Mouse (Mus musculus) CH12.LX (cell line): ENCODE results near the gene Bnc2.

Experiments used
- CHD1 ChIP-seq: IDR thresholded peaks from 2 replicates; pipeline ENCODE4 v1.6.1; 2012; ENCODE audit warnings: low read depth, low read length, improper control_type of control experiment, inconsistent platforms
- CTCF ChIP-seq, 2 experiments: IDR thresholded peaks in 1 of 2; conservative IDR thresholded peaks in 1 of 2; 2 replicates each; pipeline ENCODE4 v1.5.1; 2011 to 2012; ENCODE audit warnings: low read depth in 2 of 2, low read length in 2 of 2, improper control_type of control experiment in 1 of 2, inconsistent platforms in 1 of 2, mild to moderate bottlenecking in 1 of 2, moderate library complexity in 1 of 2
- ETS1 ChIP-seq: conservative IDR thresholded peaks from 2 replicates; pipeline ENCODE4 v1.6.1; 2012; ENCODE audit warnings: low read depth, mild to moderate bottlenecking, inconsistent platforms, low read length, improper control_type of control experiment, moderate library complexity
- HCFC1 ChIP-seq: IDR thresholded peaks from 2 replicates; pipeline ENCODE4 v1.6.1; 2012; ENCODE audit warnings: low read depth, mild to moderate bottlenecking, inconsistent platforms, low read length, improper control_type of control experiment
- IRF4 ChIP-seq: IDR thresholded peaks from 2 replicates; pipeline ENCODE4 v1.6.1; 2014; ENCODE audit warnings: low read depth, mild to moderate bottlenecking, inconsistent platforms, low read length, improper control_type of control experiment
- NELFE ChIP-seq: IDR thresholded peaks from 2 replicates; pipeline ENCODE4 v1.6.1; 2011; ENCODE audit warnings: low read depth, low read length, improper control_type of control experiment
- POLR2A ChIP-seq: IDR thresholded peaks from 2 replicates; pipeline ENCODE4 v1.6.1; 2011; ENCODE audit warnings: low read depth, mild to moderate bottlenecking, improper control_type of control experiment, low read length
- SIN3A ChIP-seq: IDR thresholded peaks from 2 replicates; pipeline ENCODE4 v1.6.1; 2012; ENCODE audit warnings: low read length, improper control_type of control experiment, inconsistent platforms
- ZC3H11A ChIP-seq: IDR thresholded peaks from 2 replicates; pipeline ENCODE4 v1.6.1; 2012; ENCODE audit warnings: low read depth, mild to moderate bottlenecking, inconsistent platforms, low read length, improper control_type of control experiment

DNA sequence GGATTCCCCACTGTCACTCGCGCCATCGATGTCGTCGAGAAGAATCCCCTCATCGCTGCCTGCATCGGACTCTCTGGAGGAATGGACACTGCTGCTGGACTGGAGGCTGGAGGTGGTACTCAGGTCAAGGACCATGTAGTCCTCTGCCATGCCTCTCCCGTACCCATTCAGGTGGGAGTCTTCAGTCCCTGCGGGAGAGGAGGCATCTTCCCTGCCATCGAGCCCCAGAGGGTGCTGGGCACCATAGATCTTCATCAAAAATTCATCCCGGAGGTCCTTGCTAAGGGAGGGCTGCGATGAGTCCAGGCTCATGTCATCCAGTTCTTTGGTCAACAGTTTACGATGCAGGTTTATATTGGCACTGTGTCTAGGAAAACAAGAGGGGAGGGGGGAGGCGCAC is 399.0 kb downstream of the Bnc2 start:
- TF ChIP-seq NELFE: no peak
- TF ChIP-seq ZC3H11A: no peak
- TF ChIP-seq CTCF (conservative IDR thresholded peaks at IDR 0.05 in 1 of 2, IDR thresholded peaks at IDR 0.05 in 1 of 2; ENCODE audit: low read depth in 2 of 2, low read length in 2 of 2): no peak
- no peak for TF ChIP-seq POLR2A
- no peak for TF ChIP-seq SIN3A
- no peak for TF ChIP-seq CHD1
- TF ChIP-seq IRF4: no peak
- TF ChIP-seq HCFC1: no peak
- no peak for TF ChIP-seq ETS1
